Mouse (Mus musculus) midbrain, embryonic 11.5 days (tissue): Measurements from ENCODE around the gene Aldh1a1. TPM values are rescaled to one million over a fixed set of nuclear protein-coding genes. Genes with fewer than 3 reads are reported as not detected.
"Not testable (repeated sequence)": the region's sequence is repeated elsewhere in the genome, so short reads cannot be mapped to it uniquely, and the experiment has no call there.

Experiments
- ATAC-seq: fragments of 200-750 bp; cut with Nextera tagmentation; 2 replicates; pipeline ENCODE4 v1.8.0; 2017; ENCODE audit warnings: moderate TSS enrichment, moderate library complexity; ENCODE audit not compliant: low FRiP score
- DNase-seq: peaks from one replicate; pipeline ENCODE4 v3.0.0; 2015; ENCODE audit warnings: low spot score; ENCODE audit errors: missing footprints
- H3K27ac ChIP-seq: fragments of 300-500 bp; sonication (generic); 2 replicates; pipeline ENCODE4 v1.5.1; 2014; ENCODE audit warnings: low read depth, low read length
- H3K27me3 ChIP-seq: fragments of 300-500 bp; sonication (generic); 2 replicates; pipeline ENCODE4 v1.6.1; 2014; ENCODE audit warnings: mild to moderate bottlenecking, low read length, moderate library complexity, mixed read lengths; ENCODE audit not compliant: control insufficient read depth, insufficient read depth
- H3K36me3 ChIP-seq: fragments of 300-500 bp; sonication (generic); 2 replicates; pipeline ENCODE4 v1.6.1; 2014; ENCODE audit warnings: mild to moderate bottlenecking, low read length, moderate library complexity, mixed read lengths; ENCODE audit not compliant: control insufficient read depth, insufficient read depth
- H3K4me1 ChIP-seq: fragments of 300-500 bp; sonication (generic); 2 replicates; pipeline ENCODE4 v1.6.1; 2014; ENCODE audit warnings: low read length; ENCODE audit not compliant: control insufficient read depth, insufficient read depth
- H3K4me2 ChIP-seq: fragments of 300-500 bp; sonication (generic); 2 replicates; pipeline ENCODE4 v1.6.1; 2014; ENCODE audit warnings: mild to moderate bottlenecking, moderate library complexity
- H3K4me3 ChIP-seq: fragments of 300-500 bp; sonication (generic); 2 replicates; pipeline ENCODE4 v1.5.1; 2014; ENCODE audit warnings: low read depth, low read length
- H3K9ac ChIP-seq: fragments of 300-500 bp; sonication (generic); 2 replicates; pipeline ENCODE4 v1.6.1; 2014; ENCODE audit warnings: low read length
- H3K9me3 ChIP-seq: fragments of 300-500 bp; sonication (generic); 2 replicates; pipeline ENCODE4 v1.6.1; 2016; ENCODE audit warnings: low read length; ENCODE audit not compliant: control insufficient read depth
- WGBS: fragments of 180-500 bp; shearing (Covaris S2); extraction: QIAGEN DNeasy Blood & Tissue Kit; methylation state at CpG from one replicate; pipeline ENCODE4 v1.1.7; 2014; 5-methylcytosine and 5-hydroxymethylcytosine counted together
- polyA plus RNA-seq: library from polyadenylated mRNA; unstranded; fragments of >200 nt; fragmentation: Nextera tagmentation; extraction: Ambion mirVana; gene quantifications from 2 replicates; pipeline ENCODE4 v1.2.1, GENCODE M21; 2014

Gene Aldh1a1
- polyA plus RNA-seq, 1 experiment from 2014 or later: 0.81 TPM

- Histone ChIP-seq H3K36me3 (no peaks in the 10 kb centered on the region), H3K4me3 (no peak overlapping the region), H3K27me3 (no peaks in the 10 kb centered on the region), H3K9me3 (no peaks in the 10 kb centered on the region), H3K4me1 (no peaks in the 10 kb centered on the region; the same call in 1 of the 2 replicates), H3K9ac (no peak overlapping the region), H3K27ac (no peak overlapping the region), H3K4me2 (no peak overlapping the region)
- ATAC-seq (no peak), DNase-seq (peak; percentile 81)
- 41% methylated on average over 4 of the region's 4 CpGs for WGBS
Observed at GRCm38 (mm10) chr19:20508609-20509008, 16.1 kb downstream of the Aldh1a1 start.

DNA sequence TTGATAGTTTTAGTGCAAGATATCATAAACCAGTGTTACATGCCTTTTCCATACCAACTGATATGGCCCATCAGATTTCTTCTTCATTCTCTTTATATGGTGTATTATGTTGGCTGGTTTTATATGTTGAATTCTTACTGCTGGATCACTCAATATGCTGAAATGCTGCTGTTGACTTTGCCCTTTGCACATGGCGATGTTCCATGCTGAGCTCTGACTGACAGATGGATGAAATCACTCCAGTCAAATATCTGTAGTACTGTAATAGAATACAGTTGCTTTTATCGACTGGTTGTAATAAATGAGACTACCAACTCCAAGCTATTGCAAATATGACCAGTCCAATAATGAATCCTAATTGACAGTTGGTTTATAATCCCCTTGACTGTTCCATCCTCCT lies 19.5 kb downstream of the Aldh1a1 start:
- no peak overlapping the region for H3K9ac ChIP-seq
- no peaks in the 10 kb centered on the region; the same call in 1 of the 2 replicates for H3K4me1 ChIP-seq
- DNase-seq (no peak), ATAC-seq (no peak)
- no peaks in the 10 kb centered on the region for H3K27me3 ChIP-seq
- no peak overlapping the region for H3K4me3 ChIP-seq
- H3K9me3 ChIP-seq: no peaks in the 10 kb centered on the region
- H3K36me3 ChIP-seq: no peaks in the 10 kb centered on the region
- WGBS: 86% methylated on average over 2 of the region's 2 CpGs
- H3K27ac ChIP-seq: no peak overlapping the region
- no peak overlapping the region for H3K4me2 ChIP-seq

- ATAC-seq: no peak
Observed at GRCm38 (mm10) chr19:20513181-20513580, 20.7 kb downstream of the Aldh1a1 start.

DNA sequence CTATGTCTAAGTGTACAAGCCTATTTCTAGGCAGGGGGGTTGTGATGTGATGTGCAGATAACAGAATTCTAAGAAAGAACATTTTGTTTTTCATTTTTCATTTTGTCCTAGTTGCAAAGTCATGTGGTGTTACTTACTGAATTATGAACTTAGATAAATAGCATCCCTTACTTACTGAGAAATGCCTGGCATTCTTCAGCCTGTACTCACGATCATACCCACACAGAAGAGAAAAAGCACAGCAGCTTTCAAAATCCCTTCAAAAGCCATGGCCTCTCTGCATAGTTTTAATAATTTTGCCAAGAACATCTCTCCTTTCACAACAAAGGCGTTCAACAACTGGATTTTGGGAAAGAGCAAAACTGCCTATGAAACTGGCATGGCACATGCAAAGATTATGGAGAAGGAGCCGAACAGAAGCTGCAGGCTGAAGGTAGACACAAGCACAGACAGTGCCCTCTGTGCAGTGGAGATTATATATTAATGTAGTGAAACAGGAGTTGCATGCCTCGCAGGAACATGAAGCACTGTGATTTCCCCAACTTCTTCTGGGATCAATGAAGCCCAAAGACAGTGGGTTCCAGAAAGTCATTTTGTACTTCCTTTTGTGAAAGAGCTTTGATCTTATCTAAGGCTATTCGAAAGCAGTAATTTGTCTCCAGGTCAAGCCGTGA lies 21.3 kb downstream of the Aldh1a1 start:
- no peaks in the 10 kb centered on the region for H3K9me3 ChIP-seq
- no peak overlapping the region for H3K27ac ChIP-seq
- no peak for DNase-seq
- no peak overlapping the region for H3K4me2 ChIP-seq
- 85% methylated on average over 6 of the region's 6 CpGs for WGBS
- no peak for ATAC-seq
- no peak overlapping the region for H3K9ac ChIP-seq
- H3K27me3 ChIP-seq: no peaks in the 10 kb centered on the region
- no peak overlapping the region for H3K4me3 ChIP-seq
- no peaks in the 10 kb centered on the region for H3K4me1 ChIP-seq
- no peaks in the 10 kb centered on the region for H3K36me3 ChIP-seq

More at GRCm38 (mm10) chr19:20513181-20513580, 20.7 kb downstream of the Aldh1a1 start:
- no peaks in the 10 kb centered on the region for H3K4me1 ChIP-seq
- H3K27ac ChIP-seq: no peak overlapping the region
- DNase-seq: no peak
- 92% methylated on average over 2 of the region's 2 CpGs for WGBS
- H3K9me3 ChIP-seq: no peaks in the 10 kb centered on the region
- no peak overlapping the region for H3K4me2 ChIP-seq
- no peaks in the 10 kb centered on the region for H3K36me3 ChIP-seq
- no peak overlapping the region for H3K4me3 ChIP-seq
- H3K9ac ChIP-seq: no peak overlapping the region
- H3K27me3 ChIP-seq: no peaks in the 10 kb centered on the region

DNA sequence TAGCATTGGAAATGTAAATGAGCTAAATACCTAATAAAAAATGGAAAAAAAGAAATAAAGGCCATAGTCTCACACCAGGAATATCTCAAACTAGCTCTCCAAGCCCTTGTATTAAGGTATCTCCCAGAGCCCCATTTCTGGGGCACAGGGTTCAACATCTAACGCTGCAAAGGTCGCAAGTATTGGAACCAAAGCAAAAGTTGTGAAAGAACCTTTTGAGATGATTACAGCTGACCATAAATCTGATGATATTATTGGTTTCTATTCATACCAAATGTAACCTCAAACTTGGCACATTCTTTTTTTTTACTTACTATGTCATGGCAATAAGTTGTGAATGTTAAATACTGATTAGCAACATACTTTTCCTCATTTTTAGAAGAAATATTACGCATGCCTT lies 24.0 kb downstream of the Aldh1a1 start:
- H3K4me1 ChIP-seq: no peaks in the 10 kb centered on the region
- H3K4me3 ChIP-seq: no peak overlapping the region
- DNase-seq (no peak), ATAC-seq (no peak)
- no peak overlapping the region for H3K27ac ChIP-seq
- H3K9me3 ChIP-seq: no peaks in the 10 kb centered on the region
- 91% methylated on average over 3 of the region's 3 CpGs for WGBS
- H3K9ac ChIP-seq: no peak overlapping the region
- H3K36me3 ChIP-seq: no peaks in the 10 kb centered on the region
- no peak overlapping the region for H3K4me2 ChIP-seq
- H3K27me3 ChIP-seq: no peaks in the 10 kb centered on the region

DNA sequence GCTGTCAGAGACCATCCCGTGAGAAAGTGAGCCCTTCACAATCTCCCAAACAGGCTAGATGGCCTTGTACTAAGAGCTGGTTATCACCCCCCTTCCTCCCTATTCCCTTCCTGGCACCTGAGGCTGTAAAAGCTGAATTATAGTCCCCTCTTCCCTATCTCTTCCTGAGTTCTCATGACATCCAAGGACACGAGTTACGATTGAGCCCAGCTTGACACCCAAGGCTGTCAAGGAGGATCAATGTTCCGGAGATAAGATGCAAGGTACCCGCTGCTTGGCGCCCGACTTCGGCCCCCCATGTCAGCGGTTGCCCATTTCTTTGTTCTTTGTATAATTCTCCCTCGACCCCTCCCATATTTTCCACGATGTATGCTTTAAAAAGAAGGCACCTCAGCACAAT lies 36.6 kb downstream of the Aldh1a1 start:
- WGBS: 90% methylated on average over 11 of the region's 11 CpGs
- H3K4me1 ChIP-seq: not testable (repeated sequence)

GRCm38 (mm10) chr19:20529921-20530696 lies 37.6 kb downstream of the Aldh1a1 start:
- H3K36me3 ChIP-seq: no peaks in the 10 kb centered on the region
- ATAC-seq (no peak), DNase-seq (no peak)
- no peak overlapping the region for H3K27ac ChIP-seq
- H3K4me2 ChIP-seq: no peak overlapping the region
- H3K9me3 ChIP-seq: no peaks in the 10 kb centered on the region
- 95% methylated on average over 1 of the region's 1 CpGs for WGBS
- no peaks in the 10 kb centered on the region for H3K4me1 ChIP-seq
- H3K27me3 ChIP-seq: no peaks in the 10 kb centered on the region
- H3K9ac ChIP-seq: no peak overlapping the region
- H3K4me3 ChIP-seq: no peak overlapping the region

More for the DNA sequence above, 36.6 kb downstream of the Aldh1a1 start:
- H3K4me2 ChIP-seq, H3K27me3 ChIP-seq, H3K36me3 ChIP-seq, H3K9ac ChIP-seq, H3K27ac ChIP-seq, H3K4me3 ChIP-seq, ATAC-seq, DNase-seq, H3K9me3 ChIP-seq: not testable (repeated sequence)

DNA sequence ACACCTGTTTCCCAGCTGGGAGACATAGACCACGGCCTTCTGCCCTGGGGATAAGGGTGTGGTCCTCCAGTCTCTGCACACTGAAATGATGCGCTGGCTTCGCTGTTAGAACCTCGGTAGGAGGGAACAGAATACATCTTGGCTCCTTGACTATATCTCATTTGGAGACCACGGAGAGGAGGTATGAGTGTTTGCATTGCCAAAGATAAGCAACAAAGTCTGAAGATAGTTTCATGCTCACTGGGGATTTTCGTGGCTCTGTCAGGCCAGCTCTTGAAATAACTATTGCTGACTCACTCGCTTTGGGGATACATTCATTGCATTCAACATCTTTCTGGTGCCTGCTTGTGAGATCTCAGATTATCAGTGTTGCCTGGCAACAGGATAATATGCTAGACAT lies 44.0 kb downstream of the Aldh1a1 start:
- DNase-seq: no peak
- WGBS: 86% methylated on average over 7 of the region's 7 CpGs
- H3K4me2 ChIP-seq: no peak overlapping the region

DNA sequence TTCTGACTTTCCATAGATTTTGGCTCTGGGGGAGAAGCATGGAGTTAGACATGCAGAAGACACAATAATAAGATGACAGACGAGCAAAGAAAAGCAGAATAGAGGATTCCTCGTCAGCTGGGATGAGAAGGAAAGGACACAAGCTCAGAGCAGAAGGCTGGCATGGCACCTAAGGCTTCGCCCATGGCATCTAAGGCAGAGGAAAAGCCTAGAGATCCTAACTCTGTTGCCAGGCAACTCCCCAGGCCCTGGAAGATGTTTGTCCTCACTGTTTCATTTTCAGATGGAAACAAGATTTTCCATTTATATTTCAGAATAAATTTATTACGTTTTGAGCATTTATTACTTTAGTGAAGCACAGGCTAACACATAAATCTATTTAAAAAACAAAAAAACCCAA lies 48.5 kb downstream of the Aldh1a1 start:
- no peaks in the 10 kb centered on the region for H3K9me3 ChIP-seq
- H3K36me3 ChIP-seq: no peaks in the 10 kb centered on the region
- no peaks in the 10 kb centered on the region for H3K4me1 ChIP-seq
- H3K4me3 ChIP-seq: no peak overlapping the region
- H3K4me2 ChIP-seq: no peak overlapping the region
- no peak for DNase-seq
- H3K9ac ChIP-seq: no peak overlapping the region
- 65% methylated on average over 4 of the region's 4 CpGs for WGBS
- no peak overlapping the region for H3K27ac ChIP-seq
- ATAC-seq: no peak
- no peaks in the 10 kb centered on the region for H3K27me3 ChIP-seq

More for the DNA sequence above, 44.0 kb downstream of the Aldh1a1 start:
- H3K4me3 ChIP-seq: no peak overlapping the region
- no peak overlapping the region for H3K27ac ChIP-seq
- no peak overlapping the region for H3K9ac ChIP-seq
- no peaks in the 10 kb centered on the region for H3K36me3 ChIP-seq
- no peaks in the 10 kb centered on the region for H3K27me3 ChIP-seq
- no peaks in the 10 kb centered on the region for H3K9me3 ChIP-seq
- ATAC-seq: no peak
- H3K4me1 ChIP-seq: no peaks in the 10 kb centered on the region
